Mouse (Mus musculus): ENCODE data around the gene Ocrl.

DNA sequence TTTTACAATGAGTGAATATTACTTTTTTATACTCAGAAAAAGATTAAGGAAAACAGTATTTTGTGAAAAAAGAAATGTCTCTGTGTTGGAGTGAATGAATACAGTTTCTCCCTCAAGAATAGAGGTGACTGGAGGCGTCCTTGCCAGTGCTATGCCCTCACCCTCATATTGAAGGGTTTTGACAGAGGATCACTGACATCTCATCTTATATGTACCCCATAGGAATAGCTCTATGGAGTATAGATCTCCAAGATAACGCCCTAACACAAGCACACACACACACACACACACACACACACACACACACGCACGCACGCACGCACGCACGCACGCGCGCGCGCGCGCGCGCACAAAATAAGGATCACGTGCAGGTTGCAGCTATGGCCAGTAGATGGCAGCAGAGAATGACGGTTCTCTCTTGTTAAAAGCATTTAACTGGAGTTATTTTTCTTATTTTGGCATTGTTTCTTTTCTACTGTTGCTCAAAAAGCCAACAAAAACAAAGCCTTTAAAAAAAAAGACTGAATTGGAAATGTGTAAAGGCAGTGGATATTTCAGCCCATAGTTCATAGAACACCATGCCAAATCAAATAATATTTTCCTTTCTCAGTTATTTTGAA is 72.9 kb downstream of the Ocrl start:
- TF ChIP-seq CTCF (conservative IDR thresholded peaks at IDR 0.05; ENCODE audit: low read length) (0 out of 2 replicates have a peak, but pooled peaks have one; percentile 18), POU5F1 (IDR thresholded peaks at IDR 0.05; ENCODE audit: borderline replicate concordance, low read length) (no peak)
